Mouse (Mus musculus) adrenal gland, postnatal 4 days (tissue): ENCODE measurements at regions not wholly inside any gene's neighbourhood (a gene's known extent, or its start where the extent isn't known, plus 50 kb on each side); places are given as distances from the start of the nearest gene placed in this dataset.
A peak's percentile ranks its signal among the peaks of the same experiment; 100 is the strongest.
"Not testable (repeated sequence)": the region's sequence is repeated elsewhere in the genome, so short reads cannot be mapped to it uniquely, and the experiment has no call there.

ENCODE experiments used
- DNase-seq, 2 experiments: peaks; one replicate each; pipeline ENCODE4 v3.0.0; 2021 to 2022; ENCODE audit warnings: low spot score in 2 of 2, mixed read lengths in 2 of 2

DNA sequence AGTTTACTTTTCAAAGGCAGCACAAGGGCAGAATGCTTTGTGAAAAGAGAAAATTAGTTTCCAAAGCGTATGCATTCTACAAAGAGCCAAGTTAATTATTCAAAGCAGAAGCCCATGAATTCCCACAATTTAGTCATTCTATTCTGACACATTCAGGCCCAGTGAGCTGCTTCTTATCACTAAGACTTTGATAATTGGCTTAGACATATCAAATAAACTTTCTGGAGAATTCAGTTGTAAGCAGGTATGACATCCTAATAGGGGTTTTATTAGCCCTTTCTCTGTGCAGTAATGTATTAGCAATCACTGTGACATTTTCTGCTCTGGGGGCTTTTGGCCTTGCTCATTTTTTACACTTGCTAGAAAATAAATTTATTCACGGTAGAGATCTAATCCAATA, 161.9 kb upstream of the Gm10306 start:
- DNase-seq, result no peak

DNA sequence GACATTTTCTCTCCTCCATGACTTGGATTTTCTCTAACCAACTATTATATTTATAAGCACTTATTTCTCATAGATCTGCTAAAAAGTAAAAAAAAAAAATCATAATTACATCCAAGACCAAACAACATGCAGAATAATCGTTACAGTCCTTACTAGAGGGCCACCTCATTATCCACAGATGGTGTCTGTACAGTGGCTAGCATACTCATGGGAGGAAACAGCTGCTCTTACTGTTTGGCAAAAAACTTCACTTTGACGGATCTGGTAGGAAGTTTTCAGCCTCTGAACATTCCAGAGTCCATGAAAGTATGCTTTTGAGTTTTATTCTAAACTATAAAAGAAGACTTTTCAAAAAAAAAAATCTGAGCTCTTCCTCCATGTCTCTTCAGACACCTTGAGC, 159.1 kb upstream of the Gm10306 start:
- no peak for DNase-seq

DNA sequence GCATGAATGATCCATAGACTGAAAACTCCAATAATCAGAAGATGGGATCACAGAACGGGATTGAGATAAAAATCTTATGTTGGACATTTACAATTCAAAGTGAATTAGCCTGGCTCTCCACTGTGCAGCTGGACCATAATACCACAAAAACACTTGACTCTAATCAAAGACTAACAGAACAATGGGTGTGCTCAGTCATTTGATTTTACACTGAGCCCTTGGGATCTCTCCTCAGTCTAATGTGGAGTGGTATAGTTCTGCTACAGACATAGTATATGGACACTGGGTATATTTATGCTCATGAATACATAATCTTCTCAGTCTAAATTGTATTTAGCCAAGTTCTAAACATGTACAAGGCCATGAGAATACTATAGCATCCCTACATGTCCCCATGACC, 149.4 kb upstream of the Gm10306 start:
- no peak for DNase-seq

DNA sequence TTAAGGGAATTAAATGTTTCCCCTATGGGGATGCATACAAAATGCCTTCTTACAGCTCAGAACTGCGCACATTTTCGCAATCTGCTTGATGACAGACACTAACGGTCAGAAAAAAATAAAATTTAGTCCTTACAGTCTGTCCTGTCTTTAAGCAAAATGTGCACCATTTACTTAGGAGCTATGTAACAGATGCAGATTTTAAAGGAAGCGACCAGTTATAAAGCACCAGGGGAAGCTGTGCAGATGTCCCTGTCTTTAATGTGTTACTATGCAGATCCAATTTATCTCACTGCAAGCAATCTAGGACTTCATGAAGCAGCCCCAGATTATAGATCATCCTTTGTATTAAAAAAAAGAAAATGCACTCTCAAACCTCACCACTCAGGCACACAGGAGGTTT, 148.8 kb upstream of the Gm10306 start:
- DNase-seq, result no peak

DNA sequence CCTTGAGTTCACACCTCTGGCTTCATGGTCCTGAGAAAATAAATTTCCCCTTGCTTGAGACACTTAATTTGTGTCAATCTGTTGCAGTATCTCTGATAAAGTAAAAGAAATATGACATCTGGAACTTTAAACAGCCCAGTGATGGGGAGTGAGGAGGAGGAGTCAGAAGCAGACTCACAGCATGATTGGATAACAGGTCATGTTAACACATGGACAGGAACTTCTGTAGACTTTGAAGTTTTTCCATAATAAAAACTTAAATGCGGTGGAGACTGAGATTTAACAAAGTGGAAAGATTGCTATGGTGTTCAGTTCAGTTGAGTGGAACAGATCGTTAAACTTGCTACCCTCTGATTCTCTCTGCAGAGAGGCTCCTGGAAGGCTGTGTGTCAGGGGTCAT, 143.7 kb upstream of the Gm10306 start:
- DNase-seq, result no peak

DNA sequence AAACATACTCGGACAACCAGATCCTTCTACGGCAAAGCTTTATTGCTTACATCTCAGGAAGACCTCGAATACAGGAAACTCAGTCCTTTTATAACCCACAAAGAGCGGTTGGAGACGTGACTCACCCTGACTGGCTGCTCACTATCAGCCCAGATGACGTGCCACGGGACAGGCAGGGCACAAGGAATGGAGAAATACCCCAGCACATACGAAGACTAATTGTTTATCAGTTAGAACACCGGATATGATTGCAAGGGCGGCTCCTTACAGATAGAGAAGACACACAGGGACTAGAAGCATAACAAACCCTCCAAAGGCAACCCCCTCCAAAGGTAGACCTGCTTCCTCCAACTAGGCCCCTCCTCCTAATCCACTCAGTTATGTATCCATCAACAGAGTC, 130.8 kb upstream of the Gm10306 start:
- DNase-seq, result not testable (repeated sequence)

DNA sequence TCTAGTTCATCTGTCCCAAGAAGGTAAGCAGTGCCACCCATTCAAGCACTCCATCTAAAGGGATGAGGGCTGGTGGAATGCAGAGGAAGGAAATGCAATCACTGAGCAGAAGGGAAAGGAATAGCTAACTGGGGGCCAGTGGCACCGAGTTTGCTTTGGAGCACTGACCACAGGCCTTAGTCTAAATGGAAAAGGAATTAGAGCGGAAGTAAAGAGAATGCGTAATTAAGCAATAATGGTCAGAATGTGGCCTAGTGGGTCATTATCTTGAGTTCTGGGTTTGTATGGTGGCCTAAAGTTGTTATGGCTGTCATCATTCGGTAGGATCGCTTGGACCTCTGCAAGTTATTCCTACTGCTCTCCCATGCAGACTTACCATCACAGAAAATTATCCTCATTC, 128.8 kb upstream of the Gm10306 start:
- DNase-seq, result no peak

DNA sequence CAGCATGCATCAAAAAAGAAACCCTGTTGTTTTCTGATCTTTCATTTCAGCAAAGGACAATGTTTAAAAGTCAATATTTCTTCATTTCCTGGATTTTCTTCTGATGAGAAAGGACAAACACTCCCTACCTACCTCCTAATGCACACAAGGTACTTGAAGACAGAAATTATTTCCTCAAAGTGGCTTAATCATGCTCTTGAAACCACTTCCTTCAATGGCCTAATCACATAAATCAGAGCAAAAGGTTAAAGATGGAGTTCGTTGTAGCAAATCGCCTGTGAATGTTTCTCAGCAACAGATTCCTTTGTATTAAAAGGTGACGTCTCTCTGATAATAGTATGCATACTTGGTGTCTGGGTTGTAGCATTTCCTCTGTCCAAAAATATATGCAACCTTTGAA, 124.3 kb upstream of the Gm10306 start:
- DNase-seq, result no peak

DNA sequence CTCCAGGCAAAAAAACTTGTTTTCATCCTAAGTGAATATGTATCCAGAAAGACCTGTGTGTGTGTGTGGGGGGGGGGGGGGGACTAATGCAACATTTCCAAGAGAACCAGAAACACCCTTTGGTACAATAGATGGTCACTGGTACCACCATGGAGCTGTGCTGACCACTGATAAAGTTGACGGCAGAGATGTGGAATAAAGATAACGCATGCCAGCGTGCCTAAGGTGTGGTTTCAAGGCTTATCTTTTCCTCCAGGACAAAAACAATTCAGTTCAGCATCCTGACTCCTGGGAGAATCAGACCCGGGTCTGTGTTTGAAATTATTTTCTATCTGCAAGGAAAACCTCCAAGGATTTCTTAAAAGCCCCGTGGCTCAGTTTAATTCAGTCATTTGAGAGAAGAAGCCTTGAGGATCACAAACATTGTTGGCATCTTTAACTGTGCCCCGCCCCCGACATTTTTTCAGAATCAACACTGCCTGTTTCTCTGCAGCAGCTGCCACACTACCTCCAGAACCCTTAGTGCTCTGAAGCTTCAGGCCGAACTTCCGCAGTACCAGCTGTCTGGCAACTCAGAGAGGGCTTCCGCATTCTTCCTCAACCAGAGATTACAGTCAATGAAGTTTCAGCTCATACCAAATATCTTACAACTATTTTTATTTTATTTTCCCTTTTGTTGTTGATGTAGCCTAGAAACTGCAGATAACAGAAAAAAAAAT, 118.5 kb upstream of the Gm10306 start:
- no peak for DNase-seq

DNA sequence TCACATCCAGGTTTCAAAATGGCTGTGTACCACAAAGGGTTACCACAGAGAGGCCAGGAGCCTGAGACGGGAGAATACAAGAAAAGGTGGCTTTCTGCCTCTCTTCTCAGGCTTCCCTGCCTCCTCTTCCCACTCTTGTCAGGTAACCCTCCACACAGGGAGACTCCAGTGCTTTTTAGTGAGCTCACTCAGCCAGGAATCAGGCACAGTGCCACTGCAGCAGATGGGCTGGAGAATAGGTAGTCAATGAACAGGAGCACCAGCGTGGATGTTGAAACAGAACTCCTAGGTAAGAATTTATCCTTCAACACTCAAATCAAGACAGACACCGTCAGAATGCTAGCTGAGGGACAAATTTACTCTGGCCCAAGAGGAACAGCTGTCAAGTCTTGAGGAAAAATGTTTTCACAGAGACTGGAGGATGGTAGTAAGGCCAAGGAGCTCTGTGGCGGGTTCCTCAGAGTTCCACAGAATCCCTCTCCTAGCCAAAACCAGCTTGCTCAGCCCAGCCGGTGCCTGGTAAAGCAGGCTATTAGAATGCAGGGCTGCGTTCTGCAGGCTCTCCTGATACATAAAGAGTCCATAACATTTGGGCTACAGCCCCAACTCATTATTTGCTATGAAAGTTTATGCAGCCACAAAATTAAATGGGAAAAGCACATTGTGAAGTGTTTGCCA, 117.0 kb upstream of the Gm10306 start:
- DNase-seq, result no peak

DNA sequence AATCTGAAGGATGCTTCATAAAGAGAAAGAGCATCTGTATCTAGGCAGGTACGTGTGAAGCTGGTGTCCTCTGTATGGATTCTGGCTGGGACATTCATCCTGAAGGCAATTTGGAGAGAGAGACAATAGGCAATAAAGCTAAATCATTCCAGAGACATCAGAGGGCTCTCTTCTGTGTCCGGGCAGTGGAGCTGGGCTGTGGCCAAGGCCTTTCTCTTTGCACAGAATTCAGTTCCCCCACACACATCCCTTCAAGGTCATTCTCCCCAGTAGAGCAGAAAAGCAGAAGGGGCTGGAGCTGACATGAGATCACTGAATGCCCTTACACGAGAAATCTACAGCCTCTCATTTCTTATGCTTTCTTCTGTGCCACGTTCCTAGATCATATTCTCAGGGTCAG, 109.7 kb upstream of the Gm10306 start:
- DNase-seq, result peak in 1 of 2 experiments; percentile 7
